Mouse (Mus musculus) right cerebral cortex, postnatal 25 days (tissue): Measurements from ENCODE around the gene Shoc2.
"Not testable (repeated sequence)": the region's sequence is repeated elsewhere in the genome, so short reads cannot be mapped to it uniquely, and the experiment has no call there.

ENCODE experiments used
- DNase-seq: peaks from one replicate; pipeline ENCODE4 v3.0.0; 2022

Shoc2 gene

DNA sequence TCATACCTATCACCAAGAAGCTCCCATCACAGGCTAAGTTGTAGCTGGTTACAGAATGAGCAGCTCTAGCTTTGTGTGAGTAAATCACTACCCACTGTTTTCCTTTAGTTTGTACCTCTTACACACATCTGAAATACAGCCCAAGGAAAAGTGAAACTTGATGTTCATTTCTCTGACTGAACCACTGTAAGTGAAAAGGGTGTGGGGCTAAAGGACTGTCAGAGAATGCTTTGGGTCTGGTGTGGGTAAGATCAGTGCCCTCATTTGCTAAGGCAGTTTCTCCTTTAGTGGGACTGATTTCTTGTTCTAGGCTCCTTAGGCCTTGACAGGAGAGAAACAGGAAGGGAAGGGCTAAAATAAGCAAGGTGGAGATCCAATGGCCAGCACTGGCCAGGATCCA is 10.1 kb upstream of the Shoc2 start:
- no peak for DNase-seq

GRCm38 (mm10) chr19:53939467-53939866 is 4.6 kb upstream of the Shoc2 start:
- no peak for DNase-seq

DNA sequence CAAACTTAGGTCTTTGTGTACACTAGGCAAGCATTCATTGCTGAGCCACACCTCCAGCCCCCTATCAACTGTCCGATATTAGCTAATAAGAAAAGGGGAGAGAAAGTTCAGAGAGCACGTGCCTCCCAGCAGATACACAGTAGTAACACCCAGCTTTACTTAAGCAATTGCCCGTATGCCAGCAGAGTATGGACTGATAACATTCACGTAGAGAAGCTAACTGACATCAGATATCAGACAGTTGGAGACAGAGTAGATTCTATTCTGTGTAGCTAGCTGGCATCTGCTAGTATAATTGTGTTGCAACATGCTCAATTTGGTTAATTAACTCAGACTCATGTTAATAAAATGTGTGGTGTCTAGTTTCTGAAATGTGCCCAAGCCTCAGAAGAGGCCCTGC is 3.0 kb upstream of the Shoc2 start:
- DNase-seq = no peak

GRCm38 (mm10) chr19:53942342-53942741 is 1.8 kb upstream of the Shoc2 start:
- no peak for DNase-seq

DNA sequence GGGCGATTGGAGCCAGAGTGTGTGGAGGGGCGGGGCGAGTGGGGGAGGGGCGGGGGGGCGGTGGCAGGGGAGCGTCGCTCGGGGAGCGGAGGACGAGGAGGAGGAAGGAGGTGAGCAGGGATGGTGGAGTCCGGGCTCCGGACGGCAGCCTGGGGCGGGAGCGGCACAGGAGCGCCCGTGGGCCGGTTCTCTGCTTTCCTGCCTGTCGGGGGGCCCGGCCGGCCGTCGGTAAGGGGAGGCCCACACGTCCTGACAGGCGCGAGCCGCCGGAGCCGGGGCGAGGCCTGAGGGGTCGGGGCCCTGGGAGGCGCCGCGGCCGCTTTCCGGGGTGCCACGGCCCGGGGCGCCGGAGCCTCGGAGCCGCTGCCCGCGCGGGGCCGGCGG is 672 bp downstream of the Shoc2 start:
- no peak for DNase-seq

DNA sequence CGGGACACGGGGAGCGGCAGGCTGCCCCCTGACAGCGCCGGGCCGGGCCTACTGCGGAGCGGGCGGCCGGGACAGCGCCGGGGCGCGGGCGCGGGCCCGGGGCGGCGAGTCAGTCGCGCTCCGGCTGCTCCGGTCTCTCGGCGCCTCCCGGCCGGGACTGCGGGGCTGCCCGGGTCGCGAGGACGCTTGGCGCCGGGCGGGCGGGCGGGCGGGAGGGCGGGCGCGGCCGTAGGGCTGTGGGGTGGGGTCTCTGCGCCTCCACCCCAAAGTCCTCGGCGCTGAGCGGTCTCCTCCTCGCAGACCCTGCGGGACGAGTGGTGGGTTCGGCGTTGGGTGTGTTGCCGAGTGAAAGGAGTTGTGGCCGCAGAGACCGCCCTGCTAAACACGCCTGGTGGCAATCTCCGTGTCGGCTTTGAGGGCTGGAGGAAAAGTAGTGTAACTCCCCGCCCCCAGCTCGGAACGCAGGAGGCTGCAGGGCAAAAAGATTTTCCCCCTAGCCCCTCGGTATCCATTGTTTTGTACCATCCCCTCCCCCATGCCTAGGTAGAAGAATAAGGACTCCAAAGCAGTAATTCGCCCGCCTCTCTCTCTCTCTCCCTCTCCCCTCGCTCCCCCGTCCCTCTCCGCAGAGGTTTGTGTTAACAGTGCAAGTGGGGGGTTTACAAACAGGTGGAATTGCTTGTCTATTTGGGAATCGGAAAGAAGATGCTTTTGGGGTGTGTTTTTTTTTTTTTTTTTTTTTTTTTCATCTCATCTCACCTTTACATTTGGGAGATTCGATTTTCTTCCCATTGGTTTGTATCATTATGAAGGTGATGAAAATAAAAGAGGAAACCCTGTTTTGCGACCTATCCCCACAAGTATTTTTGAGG is 1.3 kb downstream of the Shoc2 start:
- DNase-seq = peak; percentile 39

DNA sequence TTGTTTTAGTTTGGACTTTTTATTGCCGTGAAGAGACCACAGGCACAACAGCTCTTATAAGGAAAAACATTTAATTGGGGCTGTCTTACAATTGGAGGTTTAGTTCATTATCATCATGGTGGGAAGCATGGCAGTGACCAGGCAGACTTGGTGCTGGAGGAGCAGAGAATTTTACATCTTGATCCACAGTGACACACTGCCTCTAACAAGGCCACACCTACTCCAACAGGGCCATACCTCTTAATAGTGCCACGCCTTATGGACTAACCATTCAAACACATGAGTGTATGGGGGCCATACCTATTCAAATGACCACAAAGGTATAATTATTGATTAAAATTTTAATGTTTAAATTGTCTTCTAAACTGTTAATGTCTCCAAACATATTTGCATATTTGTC is 13.4 kb downstream of the Shoc2 start:
- no peak for DNase-seq

DNA sequence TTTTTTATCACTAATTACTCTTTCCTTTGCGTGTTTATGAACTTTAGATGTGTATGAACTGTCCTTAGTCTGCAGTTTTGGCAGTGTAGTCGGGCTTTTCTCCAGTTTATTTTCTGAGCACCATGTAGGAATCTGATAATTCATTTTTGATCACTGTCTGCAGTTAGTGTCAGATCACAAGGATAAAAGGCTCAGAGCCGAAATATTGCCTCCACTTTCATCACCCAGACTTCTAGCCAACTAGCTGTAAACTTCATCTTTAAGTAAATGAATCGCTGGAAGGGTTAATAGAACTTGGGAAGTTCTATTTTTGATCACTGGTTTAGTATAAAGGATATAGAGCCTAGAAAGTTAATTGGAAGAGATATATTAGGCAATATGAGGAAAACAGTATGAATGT is 18.4 kb downstream of the Shoc2 start:
- no peak for DNase-seq

- not testable (repeated sequence) for DNase-seq
Observed at GRCm38 (mm10) chr19:53964347-53964746, 20.2 kb downstream of the Shoc2 start.

DNA sequence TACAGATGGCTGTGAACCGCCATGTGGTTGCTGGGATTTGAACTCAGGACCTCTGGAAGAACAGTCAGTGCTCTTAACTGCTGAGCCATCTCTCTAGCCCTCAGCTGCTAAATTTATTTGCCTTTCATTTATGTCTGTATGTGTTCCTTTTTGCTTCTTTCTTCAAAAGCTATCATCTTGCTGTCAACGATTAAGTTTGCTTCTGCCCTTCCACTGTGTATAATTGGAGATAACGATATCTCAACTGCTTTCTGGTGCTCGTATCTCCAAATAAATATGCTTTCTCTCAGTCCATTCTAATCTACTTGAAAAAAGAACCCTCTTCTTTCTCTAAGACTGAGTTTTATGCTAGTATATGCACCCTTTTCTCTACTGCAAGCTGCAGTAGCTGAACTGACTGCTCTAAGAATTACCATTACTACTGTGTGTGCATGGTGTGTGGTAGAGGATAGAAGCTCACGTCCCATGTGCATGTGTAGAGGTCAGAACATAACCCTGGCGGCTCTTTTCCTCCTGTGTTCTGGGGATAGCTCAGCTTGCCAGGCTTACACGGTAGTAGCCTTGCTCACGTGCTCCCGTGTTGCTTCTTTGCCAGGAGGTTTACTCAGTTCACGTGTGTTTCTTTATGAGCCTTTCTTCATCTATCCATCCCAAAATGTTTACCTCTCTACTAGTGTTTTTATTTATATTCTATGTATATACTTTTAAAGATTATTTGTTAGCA is 21.0 kb downstream of the Shoc2 start:
- DNase-seq = no peak

GRCm38 (mm10) chr19:53969226-53969625 is 25.1 kb downstream of the Shoc2 start:
- no peak for DNase-seq

DNA sequence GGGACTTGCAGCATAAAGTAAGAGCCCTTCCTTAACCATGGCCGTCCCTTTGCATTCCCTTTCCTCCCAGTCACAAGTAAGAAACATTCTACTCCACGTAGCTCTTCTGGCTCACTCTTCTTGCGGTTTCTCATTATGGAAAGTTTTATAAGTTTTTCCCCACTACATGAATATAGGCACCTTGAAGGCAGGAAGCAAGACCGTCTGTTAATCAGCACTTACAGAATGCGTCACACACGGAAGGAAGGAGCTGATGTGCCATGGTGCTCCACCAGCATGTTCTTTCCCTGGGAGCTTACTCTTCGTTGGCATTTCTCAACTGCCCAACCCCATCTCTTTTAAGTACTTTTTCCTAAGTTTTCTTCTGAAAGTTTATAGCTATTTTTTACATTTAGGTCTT is 27.8 kb downstream of the Shoc2 start:
- DNase-seq = no peak

DNA sequence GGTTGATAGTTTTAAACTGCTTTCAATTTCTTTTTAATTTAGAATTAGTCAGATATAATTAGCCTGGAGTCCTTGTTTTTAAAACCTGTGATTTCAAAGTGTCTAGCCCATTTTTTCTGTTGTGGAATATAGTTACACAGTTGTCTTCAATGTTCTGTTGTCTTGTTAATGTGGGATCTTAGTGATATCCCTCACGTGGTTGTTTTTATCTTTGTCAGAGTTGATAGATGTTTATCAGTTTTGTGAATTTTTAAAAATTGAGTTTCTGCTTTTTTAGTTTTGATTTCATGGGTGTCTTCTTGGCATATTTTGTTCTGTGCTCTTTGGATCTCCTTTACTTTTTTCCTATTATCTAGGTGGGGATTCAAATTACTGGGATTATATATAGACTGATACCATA is 29.6 kb downstream of the Shoc2 start:
- DNase-seq = no peak

- DNase-seq = no peak
Observed at GRCm38 (mm10) chr19:53982041-53982440, 37.9 kb downstream of the Shoc2 start.

DNA sequence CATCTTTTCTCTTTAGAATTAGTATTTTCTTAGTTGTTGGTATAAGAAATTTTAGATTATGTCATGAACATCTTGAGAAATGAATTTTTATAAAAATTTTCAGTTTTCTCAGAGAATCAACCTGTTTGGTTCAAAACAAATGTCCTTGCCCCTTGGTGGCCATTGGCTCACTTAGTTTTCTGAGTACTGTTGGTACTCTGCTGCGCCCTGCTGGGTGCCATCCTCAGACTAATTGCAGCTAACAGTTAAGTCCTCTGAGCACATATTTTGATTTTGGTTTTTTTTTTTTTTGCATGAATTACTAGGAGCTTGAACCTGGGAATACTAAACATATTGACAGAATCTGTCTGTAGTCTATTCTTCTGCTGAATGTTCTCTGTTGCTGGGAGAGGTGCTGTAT is 39.2 kb downstream of the Shoc2 start:
- DNase-seq = no peak

DNA sequence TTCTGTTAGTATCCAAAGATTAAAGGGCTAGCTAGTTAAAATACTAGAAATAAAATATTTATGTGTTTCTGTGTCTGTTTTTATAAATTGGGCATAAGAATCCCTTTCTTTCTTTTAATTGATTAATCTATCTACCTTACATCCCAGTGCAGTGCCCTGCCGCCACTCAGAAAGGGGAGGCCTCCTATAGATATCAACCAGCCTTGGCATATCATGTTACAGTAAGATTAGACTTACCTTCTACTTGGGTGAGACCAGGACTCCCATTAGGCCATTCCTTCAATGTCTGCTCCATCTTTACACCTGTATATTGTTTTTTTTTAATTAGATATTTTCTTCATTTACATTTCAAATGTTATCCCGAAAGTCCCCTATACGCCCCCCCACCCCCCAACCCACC is 40.5 kb downstream of the Shoc2 start:
- no peak for DNase-seq

DNA sequence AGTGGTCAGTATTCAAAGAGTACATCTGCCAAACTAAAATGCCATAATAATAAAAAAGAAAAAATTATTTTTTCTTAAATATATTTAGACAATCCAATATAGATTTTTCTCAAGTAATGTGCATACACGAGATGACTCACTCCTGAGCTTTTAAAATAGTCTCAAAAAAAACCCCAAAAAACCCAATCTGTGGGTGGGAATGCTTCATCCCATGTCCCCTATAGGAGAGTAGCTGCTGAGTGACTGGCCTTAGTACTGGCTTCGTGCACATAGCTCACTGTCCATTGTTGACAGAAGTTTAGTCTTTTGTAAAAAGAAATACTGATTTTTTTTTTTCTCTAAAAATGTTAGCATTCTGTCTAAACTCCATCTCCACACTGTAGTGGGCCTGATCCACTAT is 46.4 kb downstream of the Shoc2 start:
- no peak for DNase-seq

GRCm38 (mm10) chr19:53993860-53994259 is 49.8 kb downstream of the Shoc2 start:
- no peak for DNase-seq

DNA sequence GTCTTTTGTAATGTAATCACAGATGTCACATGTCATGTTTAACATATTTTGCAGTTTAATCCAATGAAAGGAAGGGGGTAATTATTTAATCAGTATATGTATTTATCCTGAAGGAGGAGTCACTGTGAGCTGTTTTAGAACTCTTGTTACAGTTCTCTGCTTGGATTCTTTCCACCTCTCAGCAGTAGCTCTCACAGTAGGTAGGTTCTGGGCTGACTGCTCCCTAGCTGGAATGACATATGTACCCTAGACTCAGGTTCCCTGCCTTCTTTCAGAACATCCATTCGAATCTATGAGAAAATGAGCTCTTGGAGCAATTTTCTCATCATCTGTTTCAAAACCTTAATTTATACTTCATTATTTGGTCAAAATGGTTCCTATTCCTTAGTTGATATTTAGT is 50.2 kb downstream of the Shoc2 start:
- no peak for DNase-seq

GRCm38 (mm10) chr19:54010973-54011372 is 66.9 kb downstream of the Shoc2 start:
- no peak for DNase-seq

- no peak for DNase-seq
Observed at GRCm38 (mm10) chr19:54014999-54015398, 70.9 kb downstream of the Shoc2 start.

- no peak for DNase-seq
Observed at GRCm38 (mm10) chr19:54015503-54015902, 71.4 kb downstream of the Shoc2 start.

- DNase-seq = no peak
Observed at GRCm38 (mm10) chr19:54035100-54035499, 91.0 kb downstream of the Shoc2 start.

DNA sequence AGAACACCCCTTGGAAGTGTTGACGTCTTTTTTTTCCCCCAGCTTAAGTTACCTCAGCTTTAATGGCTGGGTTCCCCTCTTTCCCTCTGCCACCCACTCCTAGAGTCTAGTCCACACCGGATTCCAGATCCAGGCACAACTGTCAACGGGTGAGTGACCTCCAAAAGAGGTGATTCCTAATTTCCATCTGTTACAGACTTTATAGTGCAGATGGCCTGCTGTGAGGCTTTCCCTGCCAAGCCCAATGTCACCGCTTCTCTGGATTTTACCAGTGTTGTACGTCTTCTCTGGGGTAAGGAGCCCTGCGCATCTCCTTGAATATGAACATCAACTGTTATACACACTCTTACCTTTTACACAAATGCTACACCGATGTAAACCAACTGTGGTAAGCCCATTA is 95.3 kb downstream of the Shoc2 start:
- DNase-seq = no peak
